Mouse (Mus musculus) bone marrow, adult 2 months (tissue): ENCODE measurements at regions not wholly inside any gene's neighbourhood (a gene's known extent, or its start where the extent isn't known, plus 50 kb on each side); places are given as distances from the start of the nearest gene placed in this dataset.

Source experiments
- H3K27ac ChIP-seq: fragments of 200-500 bp; 2 replicates; pipeline ENCODE4 v1.5.1; 2012; ENCODE audit warnings: low read depth, mild to moderate bottlenecking, control low read depth, inconsistent platforms, low read length; ENCODE audit not compliant: control insufficient read depth, poor library complexity, insufficient read depth
- H3K4me1 ChIP-seq: fragments of 200-500 bp; 2 replicates; pipeline ENCODE4 v1.6.1; 2011; ENCODE audit warnings: low read length; ENCODE audit not compliant: control insufficient read depth, insufficient read depth
- H3K4me3 ChIP-seq: fragments of 200-500 bp; replicated peaks from 2 replicates; pipeline ENCODE3; 2011; ENCODE audit warnings: mild to moderate bottlenecking, low read depth, low read length, control low read depth; ENCODE audit not compliant: control insufficient read depth
- CTCF ChIP-seq: fragments of 200-500 bp; IDR thresholded peaks from 2 replicates; pipeline ENCODE4 v1.5.1; 2011; ENCODE audit warnings: low read length, control low read depth; ENCODE audit not compliant: control insufficient read depth, insufficient read depth
- POLR2A ChIP-seq: fragments of 200-500 bp; IDR thresholded peaks from 2 replicates; pipeline ENCODE4 v1.6.1; 2011; ENCODE audit warnings: low read depth, mild to moderate bottlenecking, control low read depth, low read length, borderline replicate concordance; ENCODE audit not compliant: control insufficient read depth
- WGBS: fragments of 180-500 bp; shearing (Covaris S2); methylation state at CpG from one replicate; pipeline ENCODE4 v1.1.7; 2018; 5-methylcytosine and 5-hydroxymethylcytosine counted together

DNA sequence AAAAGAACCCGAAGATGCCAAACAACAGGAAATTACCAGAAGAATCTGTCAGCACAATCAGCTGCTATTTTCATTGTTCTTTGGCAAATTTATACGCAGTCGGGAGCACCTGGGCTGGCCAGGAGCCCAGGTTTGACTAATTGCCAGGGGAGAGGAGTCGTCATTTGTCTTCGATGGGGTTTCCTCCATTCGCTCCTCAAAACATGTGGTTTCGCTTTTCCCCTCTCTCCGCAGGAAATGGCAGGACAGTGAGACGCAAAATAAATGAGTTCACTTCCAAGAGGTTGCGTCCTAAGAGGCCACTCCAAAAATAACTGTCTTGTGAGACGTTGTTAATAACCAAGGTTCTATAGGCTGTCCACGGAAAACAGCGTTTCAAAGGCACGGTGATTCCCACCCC lies 1604.2 kb upstream of the Gulo start:
- WGBS: 15% methylated on average over 14 of the region's 14 CpGs
- H3K4me1 ChIP-seq: no peaks in the 10 kb centered on the region
- H3K4me3 ChIP-seq: no peak overlapping the region
- H3K27ac ChIP-seq: no peak overlapping the region
- no peak for TF ChIP-seq CTCF
- TF ChIP-seq POLR2A: no peak

DNA sequence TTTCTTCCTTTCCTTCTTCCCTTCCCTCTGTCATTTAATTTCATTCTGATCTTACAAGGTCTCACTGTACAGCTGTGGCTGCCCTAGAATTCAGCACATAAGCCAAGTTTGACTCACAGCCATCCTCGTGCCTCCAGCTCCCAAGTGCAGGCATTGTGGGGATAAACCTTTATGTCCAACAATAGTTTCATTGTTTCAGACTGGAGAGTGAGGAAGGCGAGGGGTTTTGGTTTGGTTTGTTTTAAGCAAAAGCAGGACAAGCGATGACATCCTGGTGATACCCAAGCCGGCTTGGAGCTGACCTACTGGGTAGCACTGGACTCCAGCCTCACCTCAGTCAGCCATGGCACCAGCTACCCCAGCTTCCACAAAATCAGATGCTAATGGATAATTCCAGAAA lies 1603.5 kb upstream of the Gulo start:
- Histone ChIP-seq H3K4me1 (no peaks in the 10 kb centered on the region), H3K27ac (no peak overlapping the region), H3K4me3 (no peak overlapping the region)
- 33% methylated on average over 4 of the region's 4 CpGs for WGBS
- TF ChIP-seq POLR2A (no peak), CTCF (no peak)

DNA sequence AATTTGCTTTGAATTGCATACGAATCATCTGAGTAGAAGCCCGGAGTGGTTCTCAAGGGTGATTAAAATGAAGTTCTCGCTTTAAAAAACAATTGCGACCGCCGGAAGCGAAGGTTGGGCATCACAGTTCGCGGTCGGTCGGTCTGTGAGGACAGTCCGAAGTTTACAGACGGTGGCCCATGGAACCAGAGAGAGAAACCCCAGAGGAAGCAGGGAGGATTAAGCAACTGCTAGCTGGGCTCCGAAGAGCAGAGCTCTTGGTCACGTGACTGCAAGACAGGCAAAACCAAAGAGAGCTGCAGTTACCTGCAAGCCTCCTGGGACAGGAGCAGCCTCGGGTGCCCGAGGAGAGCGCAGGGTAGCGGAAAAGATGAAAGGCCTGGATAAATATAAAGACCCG lies 1599.3 kb upstream of the Gulo start:
- H3K4me1 ChIP-seq: no peaks in the 10 kb centered on the region
- TF ChIP-seq CTCF (no peak), POLR2A (no peak)
- H3K4me3 ChIP-seq: no peak overlapping the region
- H3K27ac ChIP-seq: no peak overlapping the region
- 14% methylated on average over 20 of the region's 20 CpGs for WGBS

DNA sequence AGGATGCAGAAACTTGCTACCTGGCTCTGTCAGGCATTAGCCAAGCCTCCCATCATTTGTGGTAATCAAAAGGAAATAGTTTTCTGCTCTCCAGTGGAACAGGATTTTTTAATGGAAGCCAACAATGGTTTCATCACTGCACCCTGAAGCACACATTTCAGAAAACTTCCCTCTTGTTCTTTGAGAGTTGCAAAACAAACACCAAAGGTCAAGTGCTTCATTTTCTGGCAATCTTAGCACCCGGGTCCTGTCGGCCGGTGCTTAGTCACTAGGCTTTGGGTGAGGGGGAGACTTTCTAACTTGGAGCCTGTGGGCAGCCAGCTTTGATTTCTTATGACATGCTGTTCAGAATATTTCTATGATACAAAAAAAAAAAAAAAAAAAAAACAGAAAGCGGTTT lies 1594.0 kb upstream of the Gulo start:
- Histone ChIP-seq H3K27ac (no peak overlapping the region), H3K4me3 (no peak overlapping the region), H3K4me1 (no peaks in the 10 kb centered on the region)
- 58% methylated on average over 4 of the region's 4 CpGs for WGBS
- TF ChIP-seq POLR2A (no peak), CTCF (no peak)

DNA sequence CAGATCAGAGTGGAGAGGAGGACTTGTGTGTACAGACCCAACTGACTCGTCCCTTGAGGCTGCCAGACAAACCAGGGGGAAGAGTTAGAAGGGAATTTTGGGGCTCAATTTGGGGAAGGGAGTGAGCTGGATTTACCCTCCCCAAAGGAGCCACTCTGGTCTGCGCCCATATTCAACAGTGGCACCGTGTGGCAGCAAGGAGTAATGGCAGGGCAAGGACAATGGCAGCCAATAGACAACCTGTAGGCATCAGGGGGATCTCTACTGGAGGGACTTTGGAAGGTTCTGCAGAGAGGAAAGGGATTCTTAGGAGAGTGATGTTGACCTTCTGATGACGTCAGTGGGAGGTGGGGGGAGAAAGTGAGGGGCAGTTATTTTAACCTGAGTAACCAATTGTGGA lies 1590.7 kb upstream of the Gulo start:
- TF ChIP-seq POLR2A (no peak), CTCF (0 out of 2 replicates have a peak, but pooled peaks have one; percentile 3)
- no peaks in the 10 kb centered on the region for H3K4me1 ChIP-seq
- 19% methylated on average over 4 of the region's 4 CpGs for WGBS
- H3K27ac ChIP-seq: no peak overlapping the region
- H3K4me3 ChIP-seq: no peak overlapping the region

DNA sequence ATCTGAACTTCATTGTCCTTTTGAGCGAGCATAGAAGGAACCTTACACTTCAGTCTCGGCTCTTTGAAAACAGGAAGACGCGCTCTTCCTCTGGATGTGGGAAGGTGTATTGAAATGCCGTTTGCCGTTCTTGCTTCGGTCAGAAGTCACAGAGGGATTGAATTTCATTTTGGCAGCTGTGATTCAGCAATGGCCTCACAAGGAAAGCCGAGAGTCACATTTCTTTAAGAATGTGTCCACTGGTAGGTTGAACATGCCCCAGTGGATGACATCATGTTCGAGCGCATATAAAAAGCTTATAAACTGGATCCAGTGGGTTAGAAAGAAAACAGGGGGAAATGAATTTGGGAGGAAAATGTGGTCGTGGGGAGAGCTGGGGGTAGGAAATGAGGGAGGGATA lies 1579.6 kb upstream of the Gulo start:
- 56% methylated on average over 11 of the region's 11 CpGs for WGBS
- H3K27ac ChIP-seq: no peak overlapping the region

DNA sequence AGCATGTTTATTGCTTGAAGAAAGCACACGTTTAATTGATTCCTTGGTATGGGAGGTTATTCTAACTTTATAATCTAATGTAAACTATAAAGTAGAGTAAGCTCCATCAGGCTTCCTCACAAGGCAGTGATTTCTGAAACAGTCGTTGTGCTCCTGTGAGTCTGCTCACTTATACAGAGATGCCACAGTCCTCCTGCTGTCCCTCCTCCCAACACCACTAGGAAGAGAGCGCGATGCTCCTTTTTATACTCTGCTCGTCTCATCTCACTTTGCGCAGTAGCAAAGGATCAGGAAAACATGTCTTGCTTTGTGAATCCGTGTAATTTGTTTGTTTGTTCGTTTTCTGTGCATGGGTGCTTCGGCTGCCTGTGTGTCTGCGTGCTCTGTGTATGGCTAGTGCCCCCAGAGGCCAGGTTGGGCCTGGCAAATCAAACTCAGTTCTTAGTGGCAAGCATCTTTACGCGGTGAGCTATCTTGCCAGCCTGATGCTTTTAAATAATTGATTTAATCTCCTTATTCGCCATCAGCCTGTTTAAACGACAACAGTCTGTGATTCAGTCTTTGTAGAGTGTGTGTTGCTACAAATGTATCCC lies 1575.5 kb upstream of the Gulo start:
- Histone ChIP-seq H3K4me3 (no peak overlapping the region), H3K27ac (no peak overlapping the region), H3K4me1 (no peaks in the 10 kb centered on the region)
- TF ChIP-seq POLR2A (no peak), CTCF (no peak)
- WGBS: 64% methylated on average over 14 of the region's 14 CpGs

More for the DNA sequence above, 1579.6 kb upstream of the Gulo start:
- no peak overlapping the region for H3K4me3 ChIP-seq
- TF ChIP-seq CTCF: no peak
- no peak for TF ChIP-seq POLR2A
- H3K4me1 ChIP-seq: no peaks in the 10 kb centered on the region

DNA sequence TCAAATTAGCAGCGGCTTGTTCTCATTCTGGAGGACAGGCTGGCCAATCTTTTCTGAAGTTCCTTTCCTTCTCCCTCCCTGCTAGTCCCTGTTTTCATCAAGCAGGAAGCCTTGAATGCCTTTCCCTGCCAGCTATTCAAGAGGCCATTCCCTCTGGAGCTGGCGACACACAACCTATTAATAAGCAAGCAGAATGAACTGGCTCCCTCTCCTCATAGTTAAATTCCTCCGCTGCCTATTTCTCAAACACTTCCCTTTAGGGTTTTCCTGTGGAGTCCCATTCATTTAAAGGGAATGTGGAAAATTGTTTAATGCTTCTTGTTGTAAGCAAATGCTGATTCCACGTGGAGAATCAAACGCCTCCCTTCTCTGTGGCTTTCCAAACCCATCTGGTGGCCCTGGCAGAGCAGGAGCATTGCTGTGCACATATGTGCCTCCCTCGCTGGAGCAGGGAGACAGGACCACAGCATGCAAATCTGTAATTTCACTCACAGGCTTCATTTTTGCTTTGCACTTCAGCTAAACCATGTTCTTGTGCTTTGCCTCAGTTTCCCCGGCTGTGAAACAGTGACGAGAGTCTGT lies 1573.3 kb upstream of the Gulo start:
- no peaks in the 10 kb centered on the region for H3K4me1 ChIP-seq
- no peak overlapping the region for H3K4me3 ChIP-seq
- 79% methylated on average over 8 of the region's 8 CpGs for WGBS
- TF ChIP-seq CTCF (no peak), POLR2A (no peak)
- no peak overlapping the region for H3K27ac ChIP-seq

DNA sequence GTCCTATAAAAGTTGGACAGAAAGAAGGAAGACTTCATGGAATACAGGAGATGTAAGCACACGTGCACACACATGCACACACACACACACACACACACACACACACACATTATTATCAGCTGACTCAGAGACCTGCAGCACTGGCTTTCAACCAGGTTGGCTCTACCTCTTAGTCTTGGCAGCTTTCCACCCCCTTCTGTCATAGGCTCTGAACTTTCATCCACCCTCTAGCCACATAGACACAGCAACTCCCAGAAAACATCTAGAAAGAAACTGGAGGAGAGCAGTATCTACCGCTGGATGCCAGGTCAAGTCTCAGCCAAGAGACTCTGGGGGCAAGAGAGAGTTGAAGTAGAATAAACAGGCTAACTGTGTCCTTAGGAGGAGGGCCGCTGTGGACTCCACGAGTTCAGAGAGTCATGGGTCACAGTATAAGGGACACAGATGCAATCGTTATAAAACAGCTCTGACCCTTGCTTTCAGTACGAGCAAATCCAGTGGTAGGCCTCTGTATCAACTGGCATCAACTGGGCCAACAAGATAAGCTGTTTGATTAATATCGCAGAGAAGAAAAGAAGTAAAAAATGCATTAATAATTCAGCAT lies 1565.4 kb upstream of the Gulo start:
- Histone ChIP-seq H3K4me1 (no peaks in the 10 kb centered on the region), H3K4me3 (no peak overlapping the region), H3K27ac (no peak overlapping the region)
- 79% methylated on average over 7 of the region's 7 CpGs for WGBS
- TF ChIP-seq CTCF (no peak), POLR2A (no peak)
